Mouse (Mus musculus): ENCODE measurements around the gene Stx8.

The Stx8 gene

GRCm38 (mm10) chr11:68089426-68089825 lies 123.4 kb downstream of the Stx8 start:
- no peak for DNase-seq (ENCODE audit: low spot score)

- no peak for DNase-seq (ENCODE audit: low spot score)
These were observed 124.0 kb downstream of the Stx8 start for GRCm38 (mm10) chr11:68089885-68090592.

GRCm38 (mm10) chr11:68091975-68092759 lies 126.2 kb downstream of the Stx8 start:
- no peak for DNase-seq (ENCODE audit: low spot score)

- DNase-seq (ENCODE audit: low spot score): no peak
These were observed 135.6 kb downstream of the Stx8 start for GRCm38 (mm10) chr11:68101598-68101997.

- DNase-seq (ENCODE audit: low spot score): no peak
These were observed 137.5 kb downstream of the Stx8 start for GRCm38 (mm10) chr11:68103480-68103879.

- DNase-seq (ENCODE audit: low spot score): no peak
These were observed 140.1 kb downstream of the Stx8 start for GRCm38 (mm10) chr11:68106053-68106452.

- DNase-seq (ENCODE audit: low spot score): no peak
These were observed 147.6 kb downstream of the Stx8 start for GRCm38 (mm10) chr11:68113454-68114100.

GRCm38 (mm10) chr11:68114202-68114601 lies 148.2 kb downstream of the Stx8 start:
- no peak for DNase-seq (ENCODE audit: low spot score)

- no peak for DNase-seq (ENCODE audit: low spot score)
These were observed 150.2 kb downstream of the Stx8 start for GRCm38 (mm10) chr11:68116157-68116556.

- DNase-seq (ENCODE audit: low spot score): no peak
These were observed 152.1 kb downstream of the Stx8 start for GRCm38 (mm10) chr11:68117878-68118660.

GRCm38 (mm10) chr11:68118679-68119078 lies 152.7 kb downstream of the Stx8 start:
- DNase-seq (ENCODE audit: low spot score): no peak

- DNase-seq (ENCODE audit: low spot score): no peak
These were observed 153.1 kb downstream of the Stx8 start for GRCm38 (mm10) chr11:68119136-68119535.

GRCm38 (mm10) chr11:68121260-68121659 lies 155.3 kb downstream of the Stx8 start:
- no peak for DNase-seq (ENCODE audit: low spot score)

- no peak for DNase-seq (ENCODE audit: low spot score)
These were observed 155.7 kb downstream of the Stx8 start for GRCm38 (mm10) chr11:68121660-68122059.

GRCm38 (mm10) chr11:68126071-68126470 lies 160.1 kb downstream of the Stx8 start:
- no peak for DNase-seq (ENCODE audit: low spot score)

GRCm38 (mm10) chr11:68134494-68134893 lies 168.5 kb downstream of the Stx8 start:
- no peak for DNase-seq (ENCODE audit: low spot score)

GRCm38 (mm10) chr11:68135350-68135749 lies 169.4 kb downstream of the Stx8 start:
- DNase-seq (ENCODE audit: low spot score): no peak

GRCm38 (mm10) chr11:68136687-68137086 lies 170.7 kb downstream of the Stx8 start:
- DNase-seq (ENCODE audit: low spot score): no peak

- no peak for DNase-seq (ENCODE audit: low spot score)
These were observed 176.3 kb downstream of the Stx8 start for GRCm38 (mm10) chr11:68142296-68142695.

GRCm38 (mm10) chr11:68144235-68145065 lies 178.5 kb downstream of the Stx8 start:
- DNase-seq (ENCODE audit: low spot score): no peak

GRCm38 (mm10) chr11:68145066-68145585 lies 179.1 kb downstream of the Stx8 start:
- DNase-seq (ENCODE audit: low spot score): no peak

All from c-Kit-positive CD71-positive TER-119-positive erythroid progenitor cells, embryonic 14.5 days (primary cell).